Mouse (Mus musculus) limb, embryonic 14.5 days (tissue): ENCODE measurements around the gene Grtp1. TPM values are rescaled to one million over a fixed set of nuclear protein-coding genes. Genes with fewer than 3 reads are reported as not detected.
"Not testable (repeated sequence)": the region's sequence is repeated elsewhere in the genome, so short reads cannot be mapped to it uniquely, and the experiment has no call there.

Experiments used
- ATAC-seq: fragments of 200-750 bp; cut with Nextera tagmentation; 2 replicates; pipeline ENCODE4 v1.8.0; 2017; ENCODE audit warnings: low read depth, moderate number of reproducible peaks, moderate TSS enrichment; ENCODE audit not compliant: low FRiP score
- DNase-seq: peaks from one replicate; pipeline ENCODE4 v3.0.0-alpha.2; 2015; ENCODE audit warnings: low spot score
- H3K27ac ChIP-seq: fragments of 300-500 bp; sonication (generic); replicated peaks from 2 replicates; pipeline ENCODE4 v1.5.1; 2014; ENCODE audit warnings: low read depth, mild to moderate bottlenecking, low read length, moderate library complexity, mixed read lengths
- H3K27me3 ChIP-seq: fragments of 300-500 bp; sonication (generic); 2 replicates; pipeline ENCODE4 v1.6.1; 2014; ENCODE audit warnings: low read length, mixed read lengths; ENCODE audit not compliant: control insufficient read depth, insufficient read depth
- H3K36me3 ChIP-seq: fragments of 300-500 bp; sonication (generic); 2 replicates; pipeline ENCODE4 v1.6.1; 2014; ENCODE audit warnings: mild to moderate bottlenecking, low read length, moderate library complexity, mixed read lengths; ENCODE audit not compliant: control insufficient read depth, insufficient read depth
- H3K4me1 ChIP-seq: fragments of 300-500 bp; sonication (generic); 2 replicates; pipeline ENCODE4 v1.6.1; 2014; ENCODE audit warnings: antibody characterized with exemption, low read length, mixed read lengths; ENCODE audit not compliant: control insufficient read depth, insufficient read depth
- H3K4me2 ChIP-seq: fragments of 300-500 bp; sonication (generic); replicated peaks from 2 replicates; pipeline ENCODE4 v1.6.1; 2014; ENCODE audit warnings: low read depth, mild to moderate bottlenecking, low read length, moderate library complexity; ENCODE audit not compliant: severe bottlenecking
- H3K4me3 ChIP-seq: fragments of 300-500 bp; sonication (generic); replicated peaks from 2 replicates; pipeline ENCODE4 v1.5.1; 2014; ENCODE audit warnings: low read length
- H3K9ac ChIP-seq: fragments of 300-500 bp; sonication (generic); 2 replicates; pipeline ENCODE4 v1.6.1; 2014; ENCODE audit warnings: mild to moderate bottlenecking, low read depth, low read length, moderate library complexity; ENCODE audit not compliant: severe bottlenecking
- H3K9me3 ChIP-seq: fragments of 300-500 bp; sonication (generic); 2 replicates; pipeline ENCODE4 v1.6.1; 2016; ENCODE audit warnings: low read length; ENCODE audit not compliant: control insufficient read depth
- POLR2A ChIP-seq: fragments of 200-500 bp; IDR thresholded peaks from 2 replicates; pipeline ENCODE4 v1.8.0; 2012; ENCODE audit warnings: inconsistent platforms, mild to moderate bottlenecking, moderate library complexity, borderline replicate concordance; ENCODE audit not compliant: insufficient read depth, insufficient read length; ENCODE audit errors: extremely low read depth
- WGBS: fragments of 180-500 bp; shearing (Covaris S2); extraction: QIAGEN DNeasy Blood & Tissue Kit; methylation state at CpG from one replicate; pipeline ENCODE4 v1.1.7; 2014; 5-methylcytosine and 5-hydroxymethylcytosine counted together
- polyA plus RNA-seq, 2 experiments: library from polyadenylated mRNA; depleted of rRNA in 1 of 2; stranded (reverse) in 1 of 2; unstranded in 1 of 2; fragments of >200 nt; fragmentation: Nextera tagmentation in 1 of 2; extraction: Ambion mirVana in 1 of 2; gene quantifications; 2 replicates each; pipeline versions ENCODE4 v1.2.1 to v1.2.3; 2012 to 2014

Gene Grtp1
- polyA plus RNA-seq, 2 experiments: 9.5 to 15.7 TPM

- Histone ChIP-seq H3K27me3 (no peaks in the 10 kb centered on the region), H3K36me3 (peaks cover 52% of the 10 kb centered on the region), H3K4me1 (no peaks in the 10 kb centered on the region), H3K4me2 (no peak overlapping the region), H3K27ac (no peak overlapping the region), H3K9ac (no peak overlapping the region), H3K4me3 (no peak overlapping the region), H3K9me3 (no peaks in the 10 kb centered on the region)
- DNase-seq: no peak
- ATAC-seq: no peak
- no peak for TF ChIP-seq POLR2A
- WGBS: 51% methylated on average over 5 of the region's 5 CpGs
These were observed 50.6 kb downstream of the Grtp1 start for GRCm38 (mm10) chr8:13149866-13150265.

GRCm38 (mm10) chr8:13149287-13149686, 51.1 kb downstream of the Grtp1 start:
- ATAC-seq (no peak), DNase-seq (no peak)
- TF ChIP-seq POLR2A: no peak
- no peak overlapping the region for H3K27ac ChIP-seq
- H3K4me1 ChIP-seq: no peaks in the 10 kb centered on the region
- 95% methylated on average over 2 of the region's 2 CpGs for WGBS
- peaks cover 58% of the 10 kb centered on the region for H3K36me3 ChIP-seq
- H3K4me3 ChIP-seq: no peak overlapping the region
- no peak overlapping the region for H3K9ac ChIP-seq
- H3K4me2 ChIP-seq: no peak overlapping the region
- H3K27me3 ChIP-seq: no peaks in the 10 kb centered on the region
- no peaks in the 10 kb centered on the region for H3K9me3 ChIP-seq

GRCm38 (mm10) chr8:13148476-13148875, 51.9 kb downstream of the Grtp1 start:
- no peak overlapping the region for H3K27ac ChIP-seq
- ATAC-seq (no peak), DNase-seq (no peak)
- H3K9me3 ChIP-seq: no peaks in the 10 kb centered on the region
- H3K27me3 ChIP-seq: no peaks in the 10 kb centered on the region
- H3K36me3 ChIP-seq: peaks cover 66% of the 10 kb centered on the region
- H3K4me1 ChIP-seq: no peaks in the 10 kb centered on the region
- TF ChIP-seq POLR2A: no peak
- 84% methylated on average over 2 of the region's 2 CpGs for WGBS
- H3K4me2 ChIP-seq: no peak overlapping the region
- no peak overlapping the region for H3K9ac ChIP-seq
- no peak overlapping the region for H3K4me3 ChIP-seq

- Histone ChIP-seq H3K4me1 (no peaks in the 10 kb centered on the region), H3K4me2 (no peak overlapping the region), H3K9ac (no peak overlapping the region), H3K36me3 (peaks cover 100% of the 10 kb centered on the region), H3K27me3 (no peaks in the 10 kb centered on the region), H3K9me3 (no peaks in the 10 kb centered on the region), H3K27ac (no peak overlapping the region), H3K4me3 (no peak overlapping the region)
- DNase-seq (no peak), ATAC-seq (no peak)
- TF ChIP-seq POLR2A: no peak
- 93% methylated on average over 5 of the region's 5 CpGs for WGBS
These were observed 58.7 kb downstream of the Grtp1 start for GRCm38 (mm10) chr8:13141681-13142080.

- Histone ChIP-seq H3K27ac (no peak overlapping the region), H3K9me3 (no peaks in the 10 kb centered on the region), H3K27me3 (no peaks in the 10 kb centered on the region), H3K4me3 (no peak overlapping the region), H3K4me2 (no peak overlapping the region), H3K36me3 (peaks cover 100% of the 10 kb centered on the region), H3K9ac (no peak overlapping the region), H3K4me1 (no peaks in the 10 kb centered on the region)
- DNase-seq (no peak), ATAC-seq (no peak)
- no peak for TF ChIP-seq POLR2A
- 96% methylated on average over 6 of the region's 6 CpGs for WGBS
These were observed 60.7 kb downstream of the Grtp1 start for GRCm38 (mm10) chr8:13139641-13140182.

GRCm38 (mm10) chr8:13132220-13132619, 68.2 kb downstream of the Grtp1 start:
- not testable (repeated sequence) for H3K27ac ChIP-seq, H3K9ac ChIP-seq, H3K27me3 ChIP-seq, H3K9me3 ChIP-seq, ATAC-seq, H3K4me3 ChIP-seq, H3K4me1 ChIP-seq, H3K4me2 ChIP-seq
- peak; percentile 57 for DNase-seq
- H3K36me3 ChIP-seq: peaks cover 93% of the 10 kb centered on the region
- WGBS: 71% methylated on average over 9 of the region's 9 CpGs
